Mouse (Mus musculus): ENCODE measurements around the gene Iqschfp. TPM values are rescaled to one million over a fixed set of nuclear protein-coding genes. Genes with fewer than 3 reads are reported as not detected.

Gene Iqschfp
- total and polyA plus RNA-seq, 2 experiments from 2014 or later, result 2.7 to 5.6 TPM

- no peaks in the 10 kb centered on the region for H3K27me3 ChIP-seq (ENCODE audit: insufficient read depth, low read length)
- TF ChIP-seq CTCF (IDR thresholded peaks at IDR 0.05; ENCODE audit: low read depth), result no peak
- no peaks in the 10 kb centered on the region for H3K9me3 ChIP-seq (ENCODE audit: low read length)
- no peak overlapping the region for H3K9ac ChIP-seq (replicated peaks; ENCODE audit: low read length)
- H3K4me1 ChIP-seq (ENCODE audit: insufficient read depth, low read length), result 0 out of 2 replicates have a peak, but pooled peaks cover 5% of the 10 kb centered on the region
- H3K36me3 ChIP-seq (ENCODE audit: insufficient read depth, low read length), result no peaks in the 10 kb centered on the region
- H3K4me2 ChIP-seq (ENCODE audit: low read depth, low read length), result no peak overlapping the region
- no peak overlapping the region for H3K4me3 ChIP-seq (ENCODE audit: low read length)
- no peak for DNase-seq (ENCODE audit: low spot score)
- ATAC-seq, result peak; percentile 24; the same call in 1 of the 2 replicates
- no peak overlapping the region for H3K27ac ChIP-seq
- WGBS, result 20% methylated on average over 3 of the region's 4 CpGs
Observed at GRCm38 (mm10) chr3:68527182-68527581, 635.1 kb downstream of the Iqschfp start.

GRCm38 (mm10) chr3:68531908-68532307 is 639.9 kb downstream of the Iqschfp start:
- peaks cover 3% of the 10 kb centered on the region; the same call in 1 of the 2 replicates for H3K4me1 ChIP-seq (ENCODE audit: insufficient read depth, low read length)
- H3K4me3 ChIP-seq (ENCODE audit: low read length), result no peak overlapping the region
- H3K36me3 ChIP-seq (ENCODE audit: insufficient read depth, low read length), result no peaks in the 10 kb centered on the region
- no peak overlapping the region for H3K4me2 ChIP-seq (ENCODE audit: low read depth, low read length)
- no peaks in the 10 kb centered on the region for H3K9me3 ChIP-seq (ENCODE audit: low read length)
- no peak for TF ChIP-seq CTCF (IDR thresholded peaks at IDR 0.05; ENCODE audit: low read depth)
- no peak overlapping the region for H3K9ac ChIP-seq (replicated peaks; ENCODE audit: low read length)
- 85% methylated on average over 4 of the region's 4 CpGs for WGBS
- DNase-seq (ENCODE audit: low spot score) (no peak), ATAC-seq (no peak)
- H3K27me3 ChIP-seq (ENCODE audit: insufficient read depth, low read length), result no peaks in the 10 kb centered on the region
- no peak overlapping the region for H3K27ac ChIP-seq

GRCm38 (mm10) chr3:68534571-68535051 is 642.6 kb downstream of the Iqschfp start:
- Histone ChIP-seq H3K9ac (replicated peaks; ENCODE audit: low read length) (no peak overlapping the region), H3K4me1 (ENCODE audit: insufficient read depth, low read length) (peaks cover 3% of the 10 kb centered on the region; the same call in 1 of the 2 replicates), H3K9me3 (ENCODE audit: low read length) (no peaks in the 10 kb centered on the region), H3K27me3 (ENCODE audit: insufficient read depth, low read length) (no peaks in the 10 kb centered on the region), H3K36me3 (ENCODE audit: insufficient read depth, low read length) (no peaks in the 10 kb centered on the region), H3K4me2 (ENCODE audit: low read depth, low read length) (no peak overlapping the region), H3K4me3 (ENCODE audit: low read length) (no peak overlapping the region), H3K27ac (no peak overlapping the region)
- ATAC-seq (0 out of 2 replicates have a peak, but pooled peaks have one; percentile 55), DNase-seq (ENCODE audit: low spot score) (peak; percentile 43)
- no peak for TF ChIP-seq CTCF (IDR thresholded peaks at IDR 0.05; ENCODE audit: low read depth)
- WGBS, result 22% methylated on average over 5 of the region's 7 CpGs

- no peak overlapping the region for H3K4me3 ChIP-seq (ENCODE audit: low read length)
- H3K9me3 ChIP-seq (ENCODE audit: low read length), result no peaks in the 10 kb centered on the region
- H3K4me2 ChIP-seq (ENCODE audit: low read depth, low read length), result no peak overlapping the region
- H3K36me3 ChIP-seq (ENCODE audit: insufficient read depth, low read length), result no peaks in the 10 kb centered on the region
- ATAC-seq (peak; percentile 49; the same call in 1 of the 2 replicates), DNase-seq (ENCODE audit: low spot score) (no peak)
- H3K9ac ChIP-seq (replicated peaks; ENCODE audit: low read length), result no peak overlapping the region
- H3K27me3 ChIP-seq (ENCODE audit: insufficient read depth, low read length), result no peaks in the 10 kb centered on the region
- TF ChIP-seq CTCF (IDR thresholded peaks at IDR 0.05; ENCODE audit: low read depth), result no peak
- WGBS, result 66% methylated on average over 7 of the region's 7 CpGs
- no peak overlapping the region for H3K27ac ChIP-seq
- peaks cover 3% of the 10 kb centered on the region; the same call in 1 of the 2 replicates for H3K4me1 ChIP-seq (ENCODE audit: insufficient read depth, low read length)
Observed at GRCm38 (mm10) chr3:68535160-68535728, 643.2 kb downstream of the Iqschfp start.

GRCm38 (mm10) chr3:68536071-68536470 is 644.0 kb downstream of the Iqschfp start:
- Histone ChIP-seq H3K4me1 (ENCODE audit: insufficient read depth, low read length) (peaks cover 3% of the 10 kb centered on the region; the same call in 1 of the 2 replicates), H3K27me3 (ENCODE audit: insufficient read depth, low read length) (no peaks in the 10 kb centered on the region), H3K9me3 (ENCODE audit: low read length) (no peaks in the 10 kb centered on the region), H3K4me2 (ENCODE audit: low read depth, low read length) (no peak overlapping the region), H3K27ac (no peak overlapping the region), H3K9ac (replicated peaks; ENCODE audit: low read length) (no peak overlapping the region), H3K4me3 (ENCODE audit: low read length) (no peak overlapping the region), H3K36me3 (ENCODE audit: insufficient read depth, low read length) (no peaks in the 10 kb centered on the region)
- DNase-seq (ENCODE audit: low spot score) (no peak), ATAC-seq (no peak)
- no peak for TF ChIP-seq CTCF (IDR thresholded peaks at IDR 0.05; ENCODE audit: low read depth)
- 53% methylated on average over 3 of the region's 3 CpGs for WGBS

GRCm38 (mm10) chr3:68541688-68542087 is 649.7 kb downstream of the Iqschfp start:
- no peak for DNase-seq (ENCODE audit: low spot score)
- no peaks in the 10 kb centered on the region for H3K9me3 ChIP-seq (ENCODE audit: low read length)
- no peak overlapping the region for H3K27ac ChIP-seq
- H3K9ac ChIP-seq (replicated peaks; ENCODE audit: low read length), result no peak overlapping the region
- no peak overlapping the region for H3K4me2 ChIP-seq (ENCODE audit: low read depth, low read length)
- H3K4me1 ChIP-seq (ENCODE audit: insufficient read depth, low read length), result no peaks in the 10 kb centered on the region
- WGBS, result 90% methylated on average over 8 of the region's 8 CpGs
- no peaks in the 10 kb centered on the region for H3K27me3 ChIP-seq (ENCODE audit: insufficient read depth, low read length)
- no peak for TF ChIP-seq CTCF (IDR thresholded peaks at IDR 0.05; ENCODE audit: low read depth)
- no peak overlapping the region for H3K4me3 ChIP-seq (ENCODE audit: low read length)
- no peak for ATAC-seq
- no peaks in the 10 kb centered on the region for H3K36me3 ChIP-seq (ENCODE audit: insufficient read depth, low read length)

- H3K9me3 ChIP-seq (ENCODE audit: low read length), result no peaks in the 10 kb centered on the region
- WGBS, result 4% methylated on average over 7 of the region's 7 CpGs
- no peaks in the 10 kb centered on the region for H3K4me1 ChIP-seq (ENCODE audit: insufficient read depth, low read length)
- H3K27ac ChIP-seq, result no peak overlapping the region
- H3K9ac ChIP-seq (replicated peaks; ENCODE audit: low read length), result no peak overlapping the region
- peak overlapping the region; percentile 52 for H3K4me2 ChIP-seq (ENCODE audit: low read depth, low read length)
- H3K4me3 ChIP-seq (ENCODE audit: low read length), result peak overlapping the region; percentile 25
- peak; percentile 76 for TF ChIP-seq CTCF (IDR thresholded peaks at IDR 0.05; ENCODE audit: low read depth)
- DNase-seq (ENCODE audit: low spot score) (peak; percentile 87), ATAC-seq (peak; percentile 85)
- no peaks in the 10 kb centered on the region for H3K27me3 ChIP-seq (ENCODE audit: insufficient read depth, low read length)
- H3K36me3 ChIP-seq (ENCODE audit: insufficient read depth, low read length), result no peaks in the 10 kb centered on the region
Observed at GRCm38 (mm10) chr3:68542944-68543501, 651.0 kb downstream of the Iqschfp start.
